Mouse (Mus musculus) midbrain, postnatal 0 days (tissue): ENCODE measurements around the gene Pdia3. TPM values are rescaled to one million over a fixed set of nuclear protein-coding genes. Genes with fewer than 3 reads are reported as not detected.
"Not testable (repeated sequence)": the region's sequence is repeated elsewhere in the genome, so short reads cannot be mapped to it uniquely, and the experiment has no call there.

Source experiments
- ATAC-seq: fragments of 200-750 bp; cut with Nextera tagmentation; 2 replicates; pipeline ENCODE4 v1.8.0; 2017; ENCODE audit warnings: moderate number of reproducible peaks, mild to moderate bottlenecking, moderate TSS enrichment, moderate library complexity; ENCODE audit not compliant: low FRiP score
- DNase-seq: peaks from one replicate; pipeline ENCODE4 v3.0.0-alpha.2; 2015; ENCODE audit warnings: low spot score
- H3K27ac ChIP-seq: fragments of 300-500 bp; sonication (generic); 2 replicates; pipeline ENCODE4 v1.5.1; 2014; ENCODE audit warnings: low read depth, mild to moderate bottlenecking, low read length, mixed read lengths
- H3K27me3 ChIP-seq: fragments of 300-500 bp; sonication (generic); 2 replicates; pipeline ENCODE4 v1.6.1; 2014; ENCODE audit warnings: low read length, control low read depth, mixed read lengths; ENCODE audit not compliant: insufficient read depth
- H3K36me3 ChIP-seq: fragments of 300-500 bp; sonication (generic); 2 replicates; pipeline ENCODE4 v1.6.1; 2014; ENCODE audit warnings: low read length, control low read depth, mixed read lengths; ENCODE audit not compliant: insufficient read depth
- H3K4me1 ChIP-seq: fragments of 300-500 bp; sonication (generic); 2 replicates; pipeline ENCODE4 v1.6.1; 2014; ENCODE audit warnings: mild to moderate bottlenecking, control low read depth, antibody characterized with exemption, low read length, mixed read lengths; ENCODE audit not compliant: insufficient read depth
- H3K4me2 ChIP-seq: fragments of 300-500 bp; sonication (generic); 2 replicates; pipeline ENCODE4 v1.6.1; 2014; ENCODE audit warnings: low read depth, mild to moderate bottlenecking, low read length, mixed read lengths; ENCODE audit not compliant: poor library complexity, severe bottlenecking
- H3K4me3 ChIP-seq: fragments of 300-500 bp; sonication (generic); 2 replicates; pipeline ENCODE4 v1.5.1; 2014; ENCODE audit warnings: low read depth, mild to moderate bottlenecking, low read length, moderate library complexity
- H3K9ac ChIP-seq: fragments of 300-500 bp; sonication (generic); replicated peaks from 2 replicates; pipeline ENCODE4 v1.6.1; 2014; ENCODE audit warnings: mild to moderate bottlenecking, low read length, moderate library complexity, mixed read lengths; ENCODE audit not compliant: poor library complexity, severe bottlenecking
- H3K9me3 ChIP-seq: fragments of 300-500 bp; sonication (generic); 2 replicates; pipeline ENCODE4 v1.6.1; 2016; ENCODE audit warnings: low read length, control low read depth
- CTCF ChIP-seq: IDR thresholded peaks from 2 replicates; pipeline ENCODE4 v1.5.1; 2016; ENCODE audit warnings: antibody characterized with exemption, mild to moderate bottlenecking
- WGBS: fragments of 180-500 bp; shearing (Covaris S2); extraction: QIAGEN DNeasy Blood & Tissue Kit; methylation state at CpG from one replicate; pipeline ENCODE4 v1.1.7; 2014; 5-methylcytosine and 5-hydroxymethylcytosine counted together
- polyA plus RNA-seq: library from polyadenylated mRNA; unstranded; fragments of >200 nt; fragmentation: Nextera tagmentation; extraction: Ambion mirVana; gene quantifications from 2 replicates; pipeline ENCODE4 v1.2.1, GENCODE M21; 2015
- total RNA-seq: library from RNA; depleted of rRNA; stranded (reverse); fragments of >200 nt; gene quantifications from 2 replicates; pipeline ENCODE4 v1.2.3, GENCODE M21; 2014

The Pdia3 gene
- total and polyA plus RNA-seq, 2 experiments from 2014 or later: 61.9 to 301 TPM

- WGBS: 3% methylated on average over 41 of the region's 41 CpGs
- H3K9ac ChIP-seq: peak within 1 kb of the TSS; percentile 66
- DNase-seq: peak; percentile 87
- peak within 1 kb of the TSS; percentile 73 for H3K27ac ChIP-seq
- ATAC-seq: peak; percentile 90
- peak within 1 kb of the TSS; percentile 72 for H3K4me2 ChIP-seq
- no peaks in the 10 kb centered on the region for H3K4me1 ChIP-seq
- TF ChIP-seq CTCF: no peak
- H3K4me3 ChIP-seq: peak within 1 kb of the TSS; percentile 76
- no peaks in the 10 kb centered on the region for H3K27me3 ChIP-seq
- peaks cover 12% of the 10 kb centered on the region; the same call in 1 of the 2 replicates for H3K36me3 ChIP-seq
- no peaks in the 10 kb centered on the region for H3K9me3 ChIP-seq
Observed at GRCm38 (mm10) chr2:121456692-121457642, 43.4 kb downstream of the Pdia3 start, which contains the start of gene Serinc4. Gene Serinc4, minus strand, starts transcription at chr2:121456781.

GRCm38 (mm10) chr2:121460071-121460470 is 46.5 kb downstream of the Pdia3 start:
- Histone ChIP-seq H3K4me1 (no peaks in the 10 kb centered on the region), H3K9me3 (no peaks in the 10 kb centered on the region), H3K4me2 (no peak overlapping the region), H3K36me3 (no peaks in the 10 kb centered on the region), H3K4me3 (no peak overlapping the region), H3K27me3 (no peaks in the 10 kb centered on the region), H3K27ac (no peak overlapping the region), H3K9ac (no peak overlapping the region)
- no peak for ATAC-seq
- WGBS: 66% methylated on average over 2 of the region's 2 CpGs
- TF ChIP-seq CTCF: no peak
- DNase-seq: no peak

- not testable (repeated sequence) for DNase-seq, H3K4me1 ChIP-seq, H3K9me3 ChIP-seq, H3K4me2 ChIP-seq, H3K4me3 ChIP-seq, ATAC-seq, H3K27ac ChIP-seq, H3K27me3 ChIP-seq, H3K36me3 ChIP-seq, H3K9ac ChIP-seq
- 71% methylated on average over 1 of the region's 6 CpGs for WGBS
Observed at GRCm38 (mm10) chr2:121468982-121469381, 55.4 kb downstream of the Pdia3 start.

- not testable (repeated sequence) for H3K4me1 ChIP-seq, DNase-seq, H3K9ac ChIP-seq, H3K4me3 ChIP-seq, ATAC-seq, H3K27me3 ChIP-seq, H3K4me2 ChIP-seq, H3K36me3 ChIP-seq, H3K9me3 ChIP-seq, H3K27ac ChIP-seq
- 93% methylated on average over 3 of the region's 3 CpGs for WGBS
Observed at GRCm38 (mm10) chr2:121472783-121473182, 59.2 kb downstream of the Pdia3 start.

GRCm38 (mm10) chr2:121473301-121474179 is 60.0 kb downstream of the Pdia3 start, which contains the start of gene Mfap1b:
Gene Mfap1b, minus strand, starts transcription at chr2:121474067.
- Histone ChIP-seq H3K4me3 (peak within 1 kb of the TSS; percentile 51), H3K9ac (peak within 1 kb of the TSS; percentile 57; the same call in 1 of the 2 replicates), H3K27ac (0 out of 2 replicates have a peak within 1 kb of the TSS, but pooled peaks have one; percentile 47), H3K4me2 (peak within 1 kb of the TSS; percentile 57)
- DNase-seq (peak; percentile 95), ATAC-seq (peak; percentile 92)
- not testable (repeated sequence) for H3K36me3 ChIP-seq, H3K27me3 ChIP-seq, H3K9me3 ChIP-seq, H3K4me1 ChIP-seq
- 9% methylated on average over 35 of the region's 41 CpGs for WGBS
